Mouse (Mus musculus) liver, adult (tissue): ENCODE measurements at regions not wholly inside any gene's neighbourhood (a gene's known extent, or its start where the extent isn't known, plus 50 kb on each side); places are given as distances from the start of the nearest gene placed in this dataset.
A peak's percentile ranks its signal among the peaks of the same experiment; 100 is the strongest.

Experiments used
- GATA4 ChIP-seq: IDR thresholded peaks from 2 replicates; pipeline ENCODE4 v1.6.1; 2014; ENCODE audit warnings: mild to moderate bottlenecking, low read length; ENCODE audit not compliant: insufficient replicate concordance

DNA sequence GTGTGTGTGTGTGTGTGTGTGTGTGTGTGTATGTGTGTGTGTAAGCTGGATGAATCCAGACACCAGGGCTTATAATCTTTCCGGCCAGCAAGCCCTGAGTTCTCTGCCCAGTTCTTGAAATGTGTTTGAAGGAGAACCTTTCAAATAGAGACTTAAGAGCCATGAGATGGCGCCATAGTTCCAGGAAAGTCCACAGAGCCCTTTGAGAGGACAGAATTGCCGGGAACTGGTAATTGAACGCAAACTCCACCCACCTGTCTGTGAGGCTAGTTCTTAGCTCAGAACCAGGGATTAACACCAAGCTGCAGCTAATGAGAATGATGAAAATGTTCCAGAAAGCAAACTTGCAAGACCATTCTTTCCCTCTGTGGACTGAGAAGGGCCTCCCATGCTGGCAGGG lies 72.2 kb downstream of the Trim42 start:
- no peak for TF ChIP-seq GATA4

DNA sequence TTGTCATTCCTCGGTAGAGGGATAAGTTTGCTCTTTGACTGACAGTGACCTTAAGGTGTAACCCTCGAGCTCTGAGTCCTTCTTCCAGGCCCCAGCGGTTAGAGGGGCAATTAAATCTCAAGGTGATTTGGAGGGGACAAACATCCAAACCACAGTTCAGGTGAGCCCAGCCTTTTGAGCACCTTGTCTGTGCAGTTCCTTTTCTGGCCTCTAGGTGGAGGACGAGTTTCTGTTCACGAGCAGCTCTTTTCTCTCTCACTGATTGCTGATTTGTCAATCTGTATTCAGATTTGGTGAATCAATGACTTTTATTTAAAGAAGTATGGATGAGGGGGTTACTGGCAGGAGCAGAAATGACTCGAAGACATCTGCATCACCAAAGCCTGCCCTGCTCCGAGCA lies 74.0 kb downstream of the Trim42 start:
- TF ChIP-seq GATA4, result no peak

DNA sequence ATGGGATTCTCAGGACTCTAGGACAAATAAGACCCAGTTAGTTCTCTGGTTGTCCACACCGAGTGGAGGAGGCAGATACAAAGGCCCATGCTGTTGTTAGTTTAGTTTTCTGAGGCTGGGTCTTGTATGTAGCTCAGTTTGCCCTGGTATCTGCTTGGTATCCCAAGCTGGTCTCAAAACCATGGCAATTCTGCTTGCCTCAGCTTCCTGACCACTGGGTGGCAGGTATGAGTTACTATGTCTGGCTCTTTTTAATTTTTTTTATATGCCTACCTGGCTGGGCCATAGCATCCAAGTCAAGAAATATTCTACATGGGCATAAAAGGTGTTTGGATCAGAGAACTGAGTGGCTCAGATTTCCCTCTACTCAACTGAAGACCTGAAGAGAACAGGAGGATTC lies 77.9 kb downstream of the Trim42 start:
- no peak for TF ChIP-seq GATA4

DNA sequence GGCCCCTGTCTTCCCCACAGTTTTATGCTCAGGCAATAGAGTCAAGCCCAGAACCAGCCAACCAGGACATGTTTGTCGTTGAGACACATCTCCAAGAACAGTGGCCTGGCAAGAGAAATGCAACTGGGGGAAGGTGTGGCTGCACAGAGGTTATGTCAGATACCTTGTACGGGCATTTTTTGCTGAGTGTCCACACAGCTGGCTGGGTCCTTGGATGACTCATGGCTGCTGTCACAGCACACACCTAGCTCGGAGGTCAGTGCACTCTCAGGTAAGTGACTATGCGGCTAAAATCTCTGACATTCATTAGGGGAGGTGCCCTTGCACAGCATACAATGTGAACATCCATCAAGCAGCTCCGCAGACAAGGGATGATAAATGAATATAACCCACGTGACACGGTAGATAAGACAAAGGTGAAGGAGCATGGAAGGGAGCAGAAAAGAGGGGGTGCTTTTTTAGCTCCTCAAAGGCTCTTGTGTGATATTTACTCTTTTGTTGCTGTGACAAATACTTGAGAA lies 85.4 kb downstream of the Trim42 start:
- no peak for TF ChIP-seq GATA4

DNA sequence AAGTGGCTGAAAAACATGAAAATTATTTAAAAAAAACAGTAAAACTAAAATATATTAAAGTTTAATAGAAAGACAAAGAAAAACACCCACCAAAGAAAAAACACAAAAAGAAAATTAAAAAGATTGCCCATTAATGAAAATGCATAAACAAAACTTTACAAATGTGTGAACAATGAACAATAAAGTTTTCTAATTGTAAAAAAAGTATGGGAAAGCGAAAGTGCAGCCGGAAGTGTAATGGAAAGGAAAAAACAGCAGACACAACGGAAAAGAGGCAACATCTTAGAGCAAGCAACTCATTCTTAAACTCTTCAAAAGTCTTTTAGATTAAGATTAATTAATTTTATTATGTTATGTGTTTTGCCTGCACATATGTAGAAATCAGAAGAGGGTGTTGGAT lies 87.7 kb downstream of the Trim42 start:
- no peak for TF ChIP-seq GATA4

DNA sequence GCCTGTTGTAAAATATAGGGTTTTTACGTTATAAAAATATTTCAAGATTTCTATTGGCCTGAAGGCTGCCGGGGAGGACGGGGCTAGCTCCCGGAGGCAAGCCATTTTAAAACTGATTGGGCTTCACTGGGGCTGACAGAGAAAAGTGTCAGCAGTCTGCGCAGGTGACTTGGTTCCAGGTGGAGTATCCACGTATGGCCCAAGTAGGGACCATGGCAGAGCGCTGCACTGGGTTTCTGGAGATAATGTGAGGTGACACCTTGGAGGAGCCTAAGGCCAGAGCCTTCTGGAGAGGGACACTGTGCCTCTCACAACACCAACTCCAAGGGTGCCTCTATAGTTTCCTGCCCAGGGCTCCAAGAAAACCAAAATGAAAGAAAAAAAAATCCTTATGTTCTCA lies 95.9 kb downstream of the Trim42 start:
- no peak for TF ChIP-seq GATA4

DNA sequence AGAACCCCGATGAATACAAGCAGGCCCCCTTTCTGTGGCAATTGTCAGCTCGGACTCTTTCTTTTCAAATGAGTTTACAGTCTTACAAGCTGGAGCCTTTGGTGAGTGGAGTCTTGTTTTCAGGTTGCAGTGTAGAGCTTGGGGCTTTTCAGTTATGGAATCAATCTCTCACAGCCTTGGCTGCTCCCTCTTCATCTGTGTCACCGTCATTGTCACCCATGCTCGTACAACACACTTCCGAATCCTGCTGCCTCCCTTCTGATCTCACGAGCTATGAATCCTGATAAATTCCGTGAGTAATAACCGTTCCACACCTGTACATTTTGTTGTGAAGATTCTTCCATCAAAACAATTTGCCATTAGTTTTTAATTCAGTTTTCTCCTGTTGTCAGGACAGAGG lies 97.7 kb downstream of the Trim42 start:
- TF ChIP-seq GATA4, result no peak

DNA sequence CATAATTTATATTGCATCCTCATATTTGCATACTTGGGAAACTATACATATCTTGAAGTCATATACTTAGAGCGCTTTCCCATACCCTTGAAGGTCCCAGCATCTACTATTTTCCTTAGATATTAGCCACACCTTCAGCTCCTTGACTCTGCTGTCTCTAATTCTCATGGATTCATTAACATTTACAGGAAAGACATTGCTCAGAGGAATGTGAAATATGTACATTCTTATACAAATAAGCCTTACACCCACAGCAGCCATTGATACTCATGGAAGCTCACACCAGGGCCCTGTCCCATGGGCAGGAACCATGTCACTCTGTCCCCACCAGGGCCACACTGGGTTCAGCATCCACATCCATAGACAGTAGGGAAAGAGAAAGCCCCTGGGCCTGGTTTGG lies 122.1 kb downstream of the Trim42 start:
- no peak for TF ChIP-seq GATA4

DNA sequence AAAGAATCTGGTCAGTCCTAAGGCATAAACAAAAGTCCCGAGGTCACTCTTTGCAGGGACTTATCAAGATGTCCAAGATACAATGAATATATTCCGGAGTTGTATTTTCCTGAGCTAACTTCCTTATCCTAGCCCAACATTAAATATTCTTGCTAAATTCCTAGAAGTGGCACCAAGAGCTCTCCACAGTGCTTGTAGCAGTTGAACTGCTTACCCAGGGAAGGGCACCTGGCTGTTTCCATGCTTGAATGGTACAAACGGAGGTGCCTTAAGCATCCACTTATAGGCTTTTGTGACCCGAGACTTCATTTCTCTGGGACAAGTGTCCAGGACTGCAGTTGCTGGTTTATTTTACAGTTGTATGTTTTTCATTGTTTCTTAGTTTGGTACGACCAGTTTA lies 115.1 kb upstream of the Slc25a36 start:
- TF ChIP-seq GATA4, result no peak

DNA sequence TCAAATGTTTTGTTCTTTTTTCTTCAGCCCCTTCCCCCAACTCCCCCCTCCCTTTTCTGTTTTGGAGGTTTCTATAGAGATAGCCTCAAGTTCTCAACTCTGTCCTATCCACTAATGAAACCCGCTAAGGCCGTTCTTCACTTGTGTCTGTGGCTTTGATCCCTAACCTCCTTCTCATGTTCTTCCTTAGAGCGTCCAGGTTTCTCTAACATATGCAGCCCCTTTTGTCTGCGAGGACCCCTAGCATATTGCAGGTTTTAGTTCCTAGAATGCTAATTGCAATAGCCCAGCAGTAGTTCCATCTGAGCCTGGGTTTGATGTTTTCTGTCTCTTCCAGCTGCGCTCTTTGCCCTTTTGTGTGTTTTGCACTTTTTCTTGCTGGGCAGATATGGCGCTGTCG lies 113.6 kb upstream of the Slc25a36 start:
- TF ChIP-seq GATA4, result no peak

DNA sequence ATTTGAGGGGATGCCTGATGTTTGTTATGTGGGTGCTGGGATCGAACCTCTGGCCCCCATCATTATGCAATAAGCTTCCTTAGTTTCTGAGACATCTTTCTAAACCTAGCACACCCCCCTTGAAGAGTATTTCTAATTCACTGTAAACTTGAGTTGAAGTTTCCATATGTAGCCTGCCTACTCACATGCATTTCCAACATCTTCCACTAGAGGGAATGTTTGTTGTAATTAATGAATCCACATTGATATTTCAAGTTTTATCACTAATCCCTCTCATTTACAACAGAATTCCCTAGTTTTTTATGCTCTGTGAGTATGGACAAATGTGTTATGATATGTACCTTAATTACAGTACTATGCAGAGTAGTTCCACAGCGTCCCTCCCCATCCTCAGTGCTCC lies 103.8 kb upstream of the Slc25a36 start:
- no peak for TF ChIP-seq GATA4

DNA sequence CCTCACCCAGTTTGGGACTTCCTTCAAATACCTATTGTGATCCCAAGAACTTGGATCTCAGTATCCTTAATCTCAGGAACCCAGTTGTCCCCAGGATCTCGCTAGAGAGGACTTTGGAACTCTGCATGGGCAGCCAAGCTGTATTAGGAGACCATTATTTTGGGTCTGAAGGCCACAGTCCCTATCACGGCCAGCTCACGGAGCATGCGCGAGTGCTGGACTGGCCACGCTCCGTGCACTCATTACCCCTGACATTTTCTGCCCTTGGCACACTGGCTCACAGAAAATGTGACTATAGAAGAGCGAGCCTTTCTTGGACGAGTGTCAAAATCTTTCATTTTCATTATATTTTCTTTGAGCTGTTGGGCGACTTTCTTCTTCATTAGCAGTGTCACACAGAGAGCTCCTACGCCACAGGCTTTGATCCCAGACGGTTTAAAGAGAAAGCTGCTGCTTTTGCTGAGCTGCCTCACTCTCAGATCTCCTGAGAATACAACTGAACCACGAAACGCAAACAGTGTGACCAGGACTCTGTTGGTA lies 79.4 kb upstream of the Slc25a36 start:
- no peak for TF ChIP-seq GATA4

DNA sequence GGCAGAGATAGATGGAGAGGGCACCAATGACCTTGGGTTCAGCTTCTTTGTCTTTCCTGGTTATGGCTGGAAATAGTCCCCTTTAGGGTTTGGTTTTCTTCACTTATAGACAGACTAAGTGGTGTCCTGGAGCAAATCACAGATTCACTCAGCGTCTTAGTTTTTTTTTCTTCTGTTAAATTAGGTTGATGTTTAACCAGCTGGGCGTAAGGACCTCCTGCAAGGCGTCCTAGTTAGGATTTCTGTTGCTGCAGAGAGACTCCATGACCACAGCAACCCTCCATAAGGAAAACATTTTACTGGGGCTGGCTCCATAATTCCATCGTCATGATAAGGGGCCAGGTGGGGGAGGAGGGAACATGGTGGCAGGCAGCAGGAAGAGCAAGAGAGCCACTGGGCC lies 78.7 kb upstream of the Slc25a36 start:
- no peak for TF ChIP-seq GATA4

DNA sequence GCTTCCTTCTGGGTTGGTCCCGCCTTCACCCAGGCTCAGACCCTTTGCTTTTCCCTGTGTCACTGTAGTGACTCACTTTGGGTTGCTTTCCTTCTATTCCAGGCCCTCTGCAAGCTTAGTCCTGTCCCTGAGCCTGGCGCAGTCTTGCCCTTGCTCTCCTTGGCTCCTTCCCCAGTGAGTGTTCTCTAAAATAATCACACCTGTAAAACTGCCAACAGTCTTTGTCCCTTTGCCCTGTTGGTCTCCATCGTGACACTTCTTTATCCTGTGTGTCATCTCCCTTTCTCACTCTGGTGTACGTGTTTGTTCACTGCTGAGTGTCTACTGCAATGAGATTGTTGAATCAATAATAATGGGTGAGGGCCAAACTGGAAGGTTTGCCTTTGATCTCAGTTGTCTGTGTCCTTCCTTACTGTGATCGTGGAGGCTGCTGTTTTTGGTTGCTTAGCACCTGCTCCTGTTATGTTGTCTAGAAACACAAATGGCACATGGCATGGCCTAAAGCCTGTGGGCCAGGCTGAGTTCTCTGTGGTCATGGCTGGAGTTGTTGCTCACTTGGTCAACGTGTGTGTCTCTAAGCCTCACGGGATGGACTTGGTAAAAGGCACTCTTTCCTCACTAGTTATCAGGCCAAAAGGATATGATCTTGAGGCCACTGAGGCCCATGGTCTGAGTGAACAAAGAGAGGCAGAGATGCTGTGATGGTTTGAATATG lies 77.8 kb upstream of the Slc25a36 start:
- TF ChIP-seq GATA4, result peak; percentile 67; the same call in 1 of the 2 replicates

DNA sequence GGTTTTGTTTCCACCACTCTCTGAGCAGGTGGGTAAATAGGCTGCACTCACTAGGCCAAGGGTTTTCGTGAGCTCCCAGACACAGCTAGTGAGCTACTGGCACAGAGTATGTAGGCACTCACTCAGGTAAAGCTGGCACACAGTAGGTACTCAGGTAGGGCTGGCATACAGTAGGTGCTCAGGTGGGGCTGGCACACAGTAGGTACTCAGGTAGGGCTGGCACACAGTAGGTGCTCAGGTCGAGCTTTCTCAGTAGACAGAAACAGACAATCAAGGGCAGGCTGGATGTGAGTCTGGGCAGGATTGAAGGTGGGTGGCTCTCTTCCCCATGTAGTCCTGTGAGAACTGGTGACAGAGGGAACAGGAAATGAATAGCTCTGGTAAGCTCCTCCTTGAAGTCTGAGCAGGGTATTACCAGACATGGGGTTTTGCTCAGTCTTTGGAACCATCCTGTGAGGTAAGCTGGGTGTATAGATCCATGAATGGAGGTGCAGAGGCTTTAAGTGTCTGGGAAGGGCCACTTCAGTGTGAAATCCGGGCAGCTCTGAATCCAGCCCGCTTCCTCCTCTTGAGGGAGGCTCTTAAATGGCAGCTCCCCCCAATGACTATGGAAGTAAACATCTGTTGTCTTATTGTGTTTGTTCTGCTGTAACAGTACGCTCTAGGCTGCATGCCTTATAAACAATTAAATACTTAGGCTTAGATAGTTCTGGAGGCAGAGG lies 62.4 kb upstream of the Slc25a36 start:
- no peak for TF ChIP-seq GATA4

DNA sequence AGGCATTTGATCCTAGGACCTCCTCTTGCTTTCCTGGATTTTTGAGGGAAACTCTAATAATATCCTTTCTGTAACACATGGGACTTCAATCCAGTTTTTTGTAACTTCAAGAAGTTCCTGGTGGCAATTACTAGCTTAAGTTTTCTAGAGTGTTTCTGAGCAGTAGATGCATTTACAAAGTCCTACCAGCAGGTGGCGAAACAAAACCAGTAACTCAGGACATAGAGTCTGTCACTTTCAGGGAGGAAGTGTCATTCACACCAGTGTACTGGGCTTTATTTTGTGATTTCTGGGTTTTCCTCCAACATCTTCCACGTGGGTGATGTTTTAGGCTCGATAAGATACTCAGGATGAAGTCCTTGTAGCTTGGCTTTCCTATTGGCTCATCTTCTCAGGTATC lies 61.1 kb upstream of the Slc25a36 start:
- TF ChIP-seq GATA4, result no peak
